Mouse (Mus musculus): ENCODE measurements around the gene Wnt8b. TPM values are rescaled to one million over a fixed set of nuclear protein-coding genes. Genes with fewer than 3 reads are reported as not detected.
A peak's percentile ranks its signal among the peaks of the same experiment; 100 is the strongest.

Wnt8b gene
- total RNA-seq, 2 experiments from 2014 or later, result 0.10 to 0.20 TPM

GRCm38 (mm10) chr19:44554861-44555590 lies 61.8 kb downstream of the Wnt8b start, which contains the start of gene Ndufb8:
TSS of gene Ndufb8 (minus strand) at chr19:44555440.
- peak; percentile 98 for DNase-seq (ENCODE audit: low spot score in 2 of 2)

GRCm38 (mm10) chr19:44562652-44563206 lies 69.5 kb downstream of the Wnt8b start, which contains the start of gene Hif1an:
TSS of gene Hif1an (plus strand) at chr19:44562850.
- peak; percentile 93 to 95 for DNase-seq (ENCODE audit: low spot score in 2 of 2)

Other genes with a start within 250 kb of the Wnt8b start
- 100 to 1,000 TPM; 836 to 847 TPM for gene Scd2, start 199.8 kb upstream of the Wnt8b start, total RNA-seq (2021)
- gene Scd4, start 160.4 kb upstream of the Wnt8b start, total RNA-seq (2021), result 10 to 100 TPM in 1 of 2 experiments, 1 to 10 TPM in 1; 5.2 to 15.0 TPM
- gene Scd1, start 85.6 kb upstream of the Wnt8b start, total RNA-seq (2021), result over 10,000 TPM in 1 of 2 experiments, 1,000 to 10,000 TPM in 1; 1,926 to 12,846 TPM
- 1 to 10 TPM; 5.0 to 5.2 TPM for gene Sec31b, start 52.4 kb downstream of the Wnt8b start, total RNA-seq (2021)
- not detected for gene Gm20538, start 59.4 kb downstream of the Wnt8b start, total RNA-seq (2021)
- gene Ndufb8, start 62.0 kb downstream of the Wnt8b start, total RNA-seq (2021), result 1,000 to 10,000 TPM in 1 of 2 experiments, 100 to 1,000 TPM in 1; 514 to 1,037 TPM
- 10 to 100 TPM; 22.9 to 27.9 TPM for gene Hif1an, start 69.4 kb downstream of the Wnt8b start, total RNA-seq (2021)

Data from adrenal gland, adult 18-20 months (tissue).